Comparison of ENCODE assay signal across 8 mouse cellular contexts in genomic region chr11:30952829-30953228, GRCm38 (mm10). TPM values are rescaled to one million over a fixed set of nuclear protein-coding genes. Genes with fewer than 3 reads are reported as not detected.
DNase-seq lines count a peak whose midpoint lies in the region; ATAC-seq and TF ChIP-seq lines count a peak whose summit lies in the region.

No protein-coding gene starts in this region.

- H3K9me3 ChIP-seq in G1E (replicated peaks) = no peaks in the 10 kb centered on the region
- peaks cover 8% of the 10 kb centered on the region; the same call in 1 of the 2 replicates for H3K9me3 ChIP-seq in forebrain, embryonic 15.5 days
- H3K9me3 ChIP-seq in liver, embryonic 16.5 days (replicated peaks; ENCODE audit: control insufficient read depth, low read length) = no peaks in the 10 kb centered on the region

- H3K4me1 ChIP-seq in heart, adult 2 months (ENCODE audit: control insufficient read depth, insufficient read depth, low read length) = peaks cover 2% of the 10 kb centered on the region; the same call in 1 of the 2 replicates
- H3K4me1 ChIP-seq in G1E (ENCODE audit: insufficient read depth, low read depth, low read length) = peaks cover 16% of the 10 kb centered on the region
- H3K4me1 ChIP-seq in forebrain, embryonic 15.5 days = peaks cover 16% of the 10 kb centered on the region
- peaks cover 7% of the 10 kb centered on the region for H3K4me1 ChIP-seq in liver, embryonic 16.5 days (ENCODE audit: control insufficient read depth, low read depth, low read length)

- no peak for TF ChIP-seq POLR2A in heart, adult 2 months (IDR thresholded peaks at IDR 0.05; ENCODE audit: insufficient read depth, low read depth, low read length)

- H3K27me3 ChIP-seq in heart, adult 2 months (ENCODE audit: control insufficient read depth, insufficient read depth, low read length) = no peaks in the 10 kb centered on the region
- no peaks in the 10 kb centered on the region for H3K27me3 ChIP-seq in G1E (ENCODE audit: insufficient read depth, low read length)
- H3K27me3 ChIP-seq in forebrain, embryonic 15.5 days = no peaks in the 10 kb centered on the region
- no peaks in the 10 kb centered on the region for H3K27me3 ChIP-seq in liver, embryonic 16.5 days (ENCODE audit: control insufficient read depth, insufficient read depth, low read depth, low read length)

- H3K27ac ChIP-seq in heart, adult 2 months = no peak overlapping the region
- H3K27ac ChIP-seq in forebrain, embryonic 15.5 days (replicated peaks) = no peak overlapping the region
- H3K27ac ChIP-seq in liver, embryonic 16.5 days (ENCODE audit: low read length) = peak overlapping the region; percentile 95

- TF ChIP-seq EP300 in heart, adult 2 months (IDR thresholded peaks at IDR 0.05; ENCODE audit: insufficient read depth, low read depth, low read length) = no peak

- TF ChIP-seq CTCF in heart, adult 2 months (IDR thresholded peaks at IDR 0.05) = no peak
- TF ChIP-seq CTCF in G1E (IDR thresholded peaks at IDR 0.05; ENCODE audit: low read depth, low read length) = no peak

- 63% methylated on average over 5 of the region's 5 CpGs for WGBS in heart, adult 2 months
- 63% methylated on average over 5 of the region's 5 CpGs for WGBS in forebrain, embryonic 15.5 days
- 37% methylated on average over 5 of the region's 5 CpGs for WGBS in liver, embryonic 16.5 days (ENCODE audit: insufficient replicate concordance)

- H3K36me3 ChIP-seq in heart, adult 2 months (ENCODE audit: control insufficient read depth, insufficient read depth, low read length) = peaks cover 9% of the 10 kb centered on the region
- H3K36me3 ChIP-seq in G1E (replicated peaks) = peaks cover 39% of the 10 kb centered on the region
- peaks cover 41% of the 10 kb centered on the region for H3K36me3 ChIP-seq in forebrain, embryonic 15.5 days
- H3K36me3 ChIP-seq in liver, embryonic 16.5 days (ENCODE audit: control insufficient read depth, insufficient read depth) = peaks cover 23% of the 10 kb centered on the region

- H3K4me2 ChIP-seq in forebrain, embryonic 15.5 days (replicated peaks) = peak overlapping the region; percentile 48
- peak overlapping the region; percentile 61 for H3K4me2 ChIP-seq in liver, embryonic 16.5 days (ENCODE audit: low read depth, low read length)

- no peaks in the 10 kb centered on the region for H3K79me2 ChIP-seq in heart, adult 2 months (replicated peaks; ENCODE audit: control insufficient read depth, insufficient read depth, low read length)

- intact Hi-C loops in heart, adult 2 months (cut with DNase I) = loop anchor here (5.0 to 10.0 kb wide), 2 partner anchors 684 to 922 kb away; partner anchors contain the start of gene Cpeb4
- intact Hi-C loops in heart, postnatal 10 days (cut with DNase I) = no loop called here

- ATAC-seq in G1E (ENCODE audit: extremely low read depth, insufficient number of reproducible peaks, low FRiP score, poor library complexity, severe bottlenecking) = no peak
- ATAC-seq in forebrain, embryonic 15.5 days (replicated peaks) = no peak
- ATAC-seq in liver, embryonic 16.5 days (ENCODE audit: low read depth) = peak; percentile 54

- 0 out of 2 replicates have a peak overlapping the region, but pooled peaks have one; percentile 90 for H3K4me3 ChIP-seq in heart, adult 2 months
- peak overlapping the region; percentile 89 for H3K4me3 ChIP-seq in G1E (ENCODE audit: low read depth, low read length)
- H3K4me3 ChIP-seq in forebrain, embryonic 15.5 days = peak overlapping the region; percentile 97
- H3K4me3 ChIP-seq in liver, embryonic 16.5 days (ENCODE audit: low read depth, low read length) = peak overlapping the region; percentile 97

- no peak for DNase-seq in heart, adult 2 months
- no peak for DNase-seq in heart, postnatal 10 days
- no peak for DNase-seq in G1E (ENCODE audit: low spot score)
- no peak for DNase-seq in frontal cortex, adult 2 months (ENCODE audit: extremely low spot score in 1 of 2, low spot score in 1 of 2)
- DNase-seq in adrenal gland, postnatal 25 days = no peak
- no peak for DNase-seq in kidney, postnatal 36 days

- H3K9ac ChIP-seq in heart, adult 2 months (ENCODE audit: low read depth, low read length) = no peak overlapping the region
- H3K9ac ChIP-seq in forebrain, embryonic 15.5 days (replicated peaks) = no peak overlapping the region
- H3K9ac ChIP-seq in liver, embryonic 16.5 days (ENCODE audit: low read depth, low read length) = peak overlapping the region; percentile 96

RNA-seq across cellular contexts. Expression of gene Erlec1, which starts 1.3 kb away (rescaled TPM):
- 10 to 100 TPM; 34.7 to 42.7 TPM for total RNA-seq in heart, adult 2 months (2021)
- 22.8 and 37.2 TPM in 2 replicates for polyA plus RNA-seq in heart, adult 2 months (2012; rRNA removed)
- total RNA-seq in heart, postnatal 10 days (2021) = 10 to 100 TPM; 44.6 to 44.7 TPM
- total RNA-seq in G1E (2014; fragmentation: Nextera tagmentation) = 70.1 and 76.1 TPM in 2 replicates
- 30.3 TPM in 2 replicates for total RNA-seq in G1E (2017)
- polyA plus RNA-seq in G1E (2012) = 11.7 and 12.6 TPM in 2 replicates
- polyA plus RNA-seq in forebrain, embryonic 15.5 days (2015; fragmentation: Nextera tagmentation; extraction: Ambion mirVana) = 9.3 and 11.0 TPM in 2 replicates
- polyA plus RNA-seq in liver, embryonic 16.5 days (2015; fragmentation: Nextera tagmentation; extraction: Ambion mirVana) = 7.9 and 8.5 TPM in 2 replicates
- polyA plus RNA-seq in frontal cortex, adult 2 months (2012; rRNA removed) = 32.3 and 41.2 TPM in 2 replicates
- 66.4 and 69.9 TPM in 2 replicates for total RNA-seq in adrenal gland, postnatal 25 days (2021)

RNA-seq across cellular contexts. Expression of gene Chac2, which starts 33.3 kb away (rescaled TPM):
- 10 to 100 TPM; 25.7 to 25.9 TPM for total RNA-seq in heart, adult 2 months (2021)
- polyA plus RNA-seq in heart, adult 2 months (2012; rRNA removed) = 5.8 and 10.1 TPM in 2 replicates
- 10 to 100 TPM; 10.1 to 11.3 TPM for total RNA-seq in heart, postnatal 10 days (2021)
- total RNA-seq in G1E (2014; fragmentation: Nextera tagmentation) (16.0 and 18.1 TPM in 2 replicates), G1E (2017) (43.1 and 56.1 TPM in 2 replicates)
- 1.6 and 3.2 TPM in 2 replicates for polyA plus RNA-seq in G1E (2012)
- polyA plus RNA-seq in forebrain, embryonic 15.5 days (2015; fragmentation: Nextera tagmentation; extraction: Ambion mirVana) = 24.3 and 27.8 TPM in 2 replicates
- 104 and 118 TPM in 2 replicates for polyA plus RNA-seq in liver, embryonic 16.5 days (2015; fragmentation: Nextera tagmentation; extraction: Ambion mirVana)
- 11.6 and 12.0 TPM in 2 replicates for polyA plus RNA-seq in frontal cortex, adult 2 months (2012; rRNA removed)
- total RNA-seq in adrenal gland, postnatal 25 days (2021) = 9.3 and 12.1 TPM in 2 replicates
